Mouse (Mus musculus) inflammation-experienced regulatory T-cells, adult 6 months (primary cell): ENCODE data around the gene Ncbp1. TPM values are rescaled to one million over a fixed set of nuclear protein-coding genes. Genes with fewer than 3 reads are reported as not detected.
A peak's percentile ranks its signal among the peaks of the same experiment; 100 is the strongest.

Experiments used
- ATAC-seq: one replicate; pipeline ENCODE4 v1.8.0; 2017
- polyA plus RNA-seq, 3 experiments: library from polyadenylated mRNA; unstranded; fragments of 100-300 nt; shearing (Covaris generic); gene quantifications; one replicate each; pipeline ENCODE4 v1.2.1; 2017

The Ncbp1 gene
- 10 to 100 TPM; 39.1 to 43.4 (median 40.9) TPM for polyA plus RNA-seq

- ATAC-seq = peak; percentile 79
These were observed at the start of gene Ncbp1, which contains the start of gene Tstd2 for GRCm38 (mm10) chr4:46138287-46139222. Gene Ncbp1 (plus strand): TSS chr4:46138613. Gene Tstd2 (minus strand): TSS chr4:46138694.

- ATAC-seq = no peak
These were observed 48.8 kb upstream of the Ncbp1 start for GRCm38 (mm10) chr4:46089524-46090125.

GRCm38 (mm10) chr4:46092429-46093076 is 45.9 kb upstream of the Ncbp1 start:
- no peak for ATAC-seq

GRCm38 (mm10) chr4:46094916-46095825 is 43.2 kb upstream of the Ncbp1 start:
- ATAC-seq = peak; percentile 81

GRCm38 (mm10) chr4:46095826-46096159 is 42.6 kb upstream of the Ncbp1 start:
- no peak for ATAC-seq

GRCm38 (mm10) chr4:46096546-46096945 is 41.9 kb upstream of the Ncbp1 start:
- no peak for ATAC-seq

GRCm38 (mm10) chr4:46097591-46097990 is 40.8 kb upstream of the Ncbp1 start:
- no peak for ATAC-seq

GRCm38 (mm10) chr4:46099132-46099531 is 39.3 kb upstream of the Ncbp1 start:
- ATAC-seq = no peak

- ATAC-seq = no peak
These were observed 37.9 kb upstream of the Ncbp1 start for GRCm38 (mm10) chr4:46100539-46100938.

- ATAC-seq = no peak
These were observed 37.2 kb upstream of the Ncbp1 start for GRCm38 (mm10) chr4:46101211-46101711.

- no peak for ATAC-seq
These were observed 36.2 kb upstream of the Ncbp1 start for GRCm38 (mm10) chr4:46102078-46102769.

- ATAC-seq = no peak
These were observed 28.3 kb upstream of the Ncbp1 start for GRCm38 (mm10) chr4:46110084-46110483.

- ATAC-seq = no peak
These were observed 27.1 kb upstream of the Ncbp1 start for GRCm38 (mm10) chr4:46111361-46111760.

- ATAC-seq = no peak
These were observed 23.1 kb upstream of the Ncbp1 start for GRCm38 (mm10) chr4:46115308-46115707.

GRCm38 (mm10) chr4:46116544-46117175 is 21.8 kb upstream of the Ncbp1 start:
- ATAC-seq = no peak

GRCm38 (mm10) chr4:46117536-46117935 is 20.9 kb upstream of the Ncbp1 start:
- no peak for ATAC-seq

- ATAC-seq = no peak
These were observed 18.8 kb upstream of the Ncbp1 start for GRCm38 (mm10) chr4:46119514-46120094.

GRCm38 (mm10) chr4:46120767-46121166 is 17.6 kb upstream of the Ncbp1 start:
- no peak for ATAC-seq

- no peak for ATAC-seq
These were observed 15.1 kb upstream of the Ncbp1 start for GRCm38 (mm10) chr4:46123358-46123757.

- ATAC-seq = peak; percentile 85
These were observed 11.9 kb upstream of the Ncbp1 start for GRCm38 (mm10) chr4:46126541-46126940.
